Mouse (Mus musculus) embryonic fibroblast, embryonic 13.5 days (primary cell): ENCODE results near the gene B9d2. TPM values are rescaled to one million over a fixed set of nuclear protein-coding genes. Genes with fewer than 3 reads are reported as not detected.

Experiments
- H3K27ac ChIP-seq: 2 replicates; pipeline ENCODE4 v1.5.1; 2012; ENCODE audit warnings: low read length, control low read depth, inconsistent platforms; ENCODE audit not compliant: insufficient read depth
- H3K4me1 ChIP-seq: 2 replicates; pipeline ENCODE4 v1.6.1; 2011; ENCODE audit warnings: low read length; ENCODE audit not compliant: control insufficient read depth, insufficient read depth
- H3K4me3 ChIP-seq: 2 replicates; pipeline ENCODE4 v1.5.1; 2011; ENCODE audit warnings: mild to moderate bottlenecking, control low read depth, low read length; ENCODE audit not compliant: insufficient read depth
- CTCF ChIP-seq: IDR thresholded peaks from 2 replicates; pipeline ENCODE4 v1.5.1; 2011; ENCODE audit warnings: mild to moderate bottlenecking, control low read depth, low read length, moderate library complexity, borderline replicate concordance; ENCODE audit not compliant: insufficient read depth
- POLR2A ChIP-seq: IDR thresholded peaks from 2 replicates; pipeline ENCODE4 v1.6.1; 2011; ENCODE audit warnings: low read depth, mild to moderate bottlenecking, control low read depth, low read length, moderate library complexity
- polyA plus RNA-seq: library from polyadenylated mRNA; stranded (reverse); fragments of >200 nt; gene quantifications from 2 replicates; pipeline ENCODE4 v1.2.4, GENCODE M21; 2011; ENCODE audit warnings: low read depth; ENCODE audit not compliant: missing spikeins, insufficient read length

The B9d2 gene
- polyA plus RNA-seq, 1 experiment = 13.1 TPM

DNA sequence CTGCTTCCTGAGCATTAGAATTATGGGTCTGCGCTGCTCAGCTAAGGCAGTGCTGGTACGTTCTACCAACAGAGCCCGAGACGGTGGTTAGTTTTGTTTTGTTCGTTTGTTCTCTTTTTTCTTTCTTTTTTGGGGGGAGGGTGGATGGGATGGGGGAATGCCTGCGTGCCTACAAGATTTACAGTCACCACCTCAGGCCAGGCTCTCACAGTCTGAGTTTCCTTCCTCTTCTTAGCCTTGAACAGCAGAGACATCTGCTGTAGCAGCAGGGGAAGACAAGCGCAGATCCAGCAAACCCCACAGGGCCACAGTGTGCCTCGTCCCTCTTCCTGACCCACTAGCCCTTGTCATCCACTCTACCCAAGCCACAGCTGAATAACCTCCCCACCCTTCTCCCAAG, 29.3 kb upstream of the B9d2 start:
- no peak for TF ChIP-seq CTCF
- H3K27ac ChIP-seq = no peak overlapping the region

DNA sequence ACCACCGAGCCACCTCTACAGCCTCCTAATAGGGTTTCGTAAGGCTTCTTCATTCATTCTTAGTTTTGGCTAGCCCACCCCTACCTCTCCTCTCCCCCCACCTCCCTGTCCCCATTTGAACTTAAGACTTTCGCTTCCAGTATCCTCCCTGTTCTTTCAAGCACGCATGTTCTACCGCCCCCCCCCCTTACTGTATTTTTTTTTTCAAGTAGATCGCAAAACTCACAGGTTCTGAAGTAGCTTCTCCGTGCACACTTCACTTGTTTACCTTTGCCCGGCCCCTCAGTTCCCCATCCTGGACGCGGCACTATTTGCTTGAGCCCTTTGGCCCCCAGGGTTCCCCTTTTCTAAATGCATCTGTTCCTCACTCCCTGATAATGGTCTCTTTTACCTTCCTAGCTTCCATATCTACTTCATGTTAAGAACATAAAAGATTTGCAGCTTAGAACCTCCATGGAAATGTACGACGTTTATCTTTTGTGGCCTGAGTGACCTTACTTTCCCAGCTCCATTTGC, 28.3 kb upstream of the B9d2 start:
- no peaks in the 10 kb centered on the region for H3K4me1 ChIP-seq
- TF ChIP-seq CTCF (no peak), POLR2A (no peak)
- H3K27ac ChIP-seq = no peak overlapping the region
- no peak overlapping the region for H3K4me3 ChIP-seq

More for the DNA sequence above, 29.3 kb upstream of the B9d2 start:
- Histone ChIP-seq H3K4me1 (no peaks in the 10 kb centered on the region), H3K4me3 (no peak overlapping the region)

DNA sequence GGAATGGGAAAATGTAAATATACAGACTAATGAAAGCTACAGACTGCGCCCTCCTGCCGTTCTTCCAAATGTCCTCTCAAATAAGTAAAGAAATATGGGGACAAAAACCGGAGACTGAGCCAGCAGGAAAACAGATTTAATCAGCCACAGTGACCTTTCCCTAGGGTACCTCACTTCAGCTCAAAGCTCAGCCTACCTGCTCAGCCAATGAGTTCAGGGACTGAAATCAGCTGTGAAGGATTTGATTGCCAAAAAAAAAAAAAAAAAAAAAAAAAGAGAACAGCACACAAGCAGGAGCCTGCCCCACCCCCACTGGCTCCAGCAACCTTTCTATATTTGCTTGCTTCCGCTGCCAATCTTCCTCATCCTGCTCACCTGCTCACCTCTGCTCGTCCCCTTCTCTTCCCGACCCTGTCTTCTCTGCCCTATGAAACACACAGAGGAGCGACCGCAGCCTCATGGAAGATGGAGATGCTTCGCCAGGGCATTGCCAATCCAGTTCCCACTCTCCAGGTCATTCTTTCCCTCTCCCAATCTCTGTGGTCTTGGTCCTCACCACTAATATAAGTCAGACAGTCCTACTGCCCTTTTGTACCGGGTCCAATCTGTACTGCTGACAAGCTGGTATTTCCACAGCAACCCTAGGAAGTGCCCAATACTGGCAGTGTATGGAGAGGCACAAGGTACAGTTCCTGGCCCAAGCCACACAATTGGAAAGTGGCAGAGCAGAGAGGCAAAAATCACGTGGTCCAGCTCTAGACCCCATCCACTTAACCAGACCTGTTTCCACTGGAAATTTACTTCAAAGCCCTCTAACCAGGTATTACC, 24.8 kb upstream of the B9d2 start:
- no peak for TF ChIP-seq CTCF
- no peak for TF ChIP-seq POLR2A
- Histone ChIP-seq H3K27ac (no peak overlapping the region), H3K4me1 (no peaks in the 10 kb centered on the region), H3K4me3 (no peak overlapping the region)

GRCm38 (mm10) chr7:25657785-25658184, 22.8 kb upstream of the B9d2 start:
- no peak overlapping the region for H3K27ac ChIP-seq
- no peaks in the 10 kb centered on the region for H3K4me1 ChIP-seq
- peak overlapping the region; percentile 63 for H3K4me3 ChIP-seq
- no peak for TF ChIP-seq CTCF
- TF ChIP-seq POLR2A = no peak

GRCm38 (mm10) chr7:25658657-25659472, 21.7 kb upstream of the B9d2 start, which contains the start of the genes Bckdha and Exosc5:
Gene Bckdha, minus strand, starts transcription at chr7:25658981.
Gene Exosc5, plus strand, starts transcription at chr7:25659164.
- no peak for TF ChIP-seq CTCF
- TF ChIP-seq POLR2A = peak; percentile 84

GRCm38 (mm10) chr7:25666381-25666780, 14.2 kb upstream of the B9d2 start:
- TF ChIP-seq POLR2A (no peak), CTCF (no peak)
- Histone ChIP-seq H3K4me3 (no peak overlapping the region), H3K4me1 (no peaks in the 10 kb centered on the region), H3K27ac (no peak overlapping the region)

More at GRCm38 (mm10) chr7:25658657-25659472, 21.7 kb upstream of the B9d2 start, which contains the start of the genes Bckdha and Exosc5:
- Histone ChIP-seq H3K27ac (peak within 1 kb of the TSS; percentile 59), H3K4me1 (no peaks in the 10 kb centered on the region), H3K4me3 (peak within 1 kb of the TSS; percentile 66)

DNA sequence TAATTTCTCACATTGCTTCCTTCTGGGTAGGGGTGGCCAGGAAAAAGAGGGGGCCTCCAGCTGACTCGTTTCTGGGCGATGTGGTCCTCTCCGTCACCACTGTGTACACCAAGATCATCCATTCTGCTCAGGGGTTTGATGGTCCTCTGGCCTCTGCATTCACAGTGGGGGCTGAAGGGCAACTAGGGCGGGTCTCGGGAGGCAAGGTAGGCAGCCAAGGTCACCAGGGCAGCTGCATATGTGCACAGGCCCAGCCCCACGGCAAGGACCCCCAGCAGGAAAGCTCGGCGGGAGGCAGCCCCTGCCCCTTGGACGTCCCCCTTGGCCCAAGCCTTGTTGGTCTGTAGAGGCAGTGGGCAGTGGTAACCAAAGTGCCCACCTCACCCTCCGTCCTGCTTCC, 11.4 kb upstream of the B9d2 start:
- Histone ChIP-seq H3K27ac (no peak overlapping the region), H3K4me3 (no peak overlapping the region), H3K4me1 (no peaks in the 10 kb centered on the region)
- TF ChIP-seq CTCF = no peak

DNA sequence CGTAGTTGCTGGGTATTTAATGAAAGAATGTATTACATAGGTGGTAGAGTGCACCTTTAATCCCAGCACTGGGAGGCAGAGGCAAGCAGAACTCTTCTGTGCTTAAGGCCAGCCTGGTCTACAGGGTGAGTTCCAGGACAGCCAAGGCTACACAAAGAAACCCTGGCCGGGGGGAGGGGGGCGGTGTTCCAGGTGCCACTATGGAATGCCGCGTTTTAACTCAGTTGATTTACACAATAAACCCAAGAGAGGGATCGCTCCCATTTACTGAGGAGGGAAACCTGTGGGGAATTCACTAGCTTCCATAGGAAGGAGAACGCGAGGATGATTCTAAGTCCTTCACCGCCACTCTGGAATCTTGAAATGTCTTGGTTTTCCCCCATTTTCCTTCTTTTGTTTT, 10.9 kb upstream of the B9d2 start:
- Histone ChIP-seq H3K4me1 (no peaks in the 10 kb centered on the region), H3K4me3 (no peak overlapping the region), H3K27ac (no peak overlapping the region)
- TF ChIP-seq POLR2A = no peak
- no peak for TF ChIP-seq CTCF

DNA sequence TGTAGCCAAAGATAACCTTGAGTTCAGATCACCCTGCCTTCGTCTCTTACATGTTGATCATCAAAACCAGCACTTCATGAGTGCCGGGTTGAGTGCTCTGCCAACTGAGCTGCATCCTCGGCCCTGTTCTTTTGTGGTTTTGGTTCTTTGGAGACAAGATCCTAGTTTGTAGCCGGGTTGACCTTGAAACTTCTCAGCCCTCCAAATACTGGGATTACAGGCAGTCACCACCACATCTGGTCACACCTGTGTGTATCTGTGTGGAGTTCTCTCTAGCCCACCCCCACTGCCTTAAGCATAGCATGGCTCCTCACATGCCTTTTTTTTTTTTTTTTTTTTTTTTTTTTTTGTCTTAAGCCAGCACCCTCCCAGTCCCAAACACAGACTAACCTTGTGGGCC, 10.5 kb upstream of the B9d2 start:
- TF ChIP-seq POLR2A (no peak), CTCF (no peak)
- no peak overlapping the region for H3K27ac ChIP-seq
- no peak overlapping the region for H3K4me3 ChIP-seq
- H3K4me1 ChIP-seq = no peaks in the 10 kb centered on the region

GRCm38 (mm10) chr7:25671686-25672085, 8.9 kb upstream of the B9d2 start:
- no peak overlapping the region for H3K27ac ChIP-seq

More at GRCm38 (mm10) chr7:25671686-25672085, 8.9 kb upstream of the B9d2 start:
- Histone ChIP-seq H3K4me1 (no peaks in the 10 kb centered on the region), H3K4me3 (no peak overlapping the region)
- TF ChIP-seq CTCF = no peak
- no peak for TF ChIP-seq POLR2A
